Mouse (Mus musculus) midbrain, embryonic 16.5 days (tissue): Measurements from ENCODE around the gene Atl1. TPM values are rescaled to one million over a fixed set of nuclear protein-coding genes. Genes with fewer than 3 reads are reported as not detected.

Source experiments
- ATAC-seq: fragments of 200-750 bp; cut with Nextera tagmentation; 2 replicates; pipeline ENCODE4 v1.8.0; 2017; ENCODE audit warnings: moderate TSS enrichment
- H3K27ac ChIP-seq: fragments of 300-500 bp; sonication (generic); 2 replicates; pipeline ENCODE4 v1.5.1; 2014; ENCODE audit warnings: mild to moderate bottlenecking, low read length, mixed read lengths
- H3K27me3 ChIP-seq: fragments of 300-500 bp; sonication (generic); 2 replicates; pipeline ENCODE4 v1.6.1; 2014; ENCODE audit warnings: low read depth, low read length, mixed read lengths; ENCODE audit not compliant: control insufficient read depth, insufficient read depth
- H3K36me3 ChIP-seq: fragments of 300-500 bp; sonication (generic); 2 replicates; pipeline ENCODE4 v1.6.1; 2014; ENCODE audit warnings: mild to moderate bottlenecking, low read length, moderate library complexity, mixed read lengths; ENCODE audit not compliant: control insufficient read depth, insufficient read depth
- H3K4me1 ChIP-seq: fragments of 300-500 bp; sonication (generic); 2 replicates; pipeline ENCODE4 v1.6.1; 2014; ENCODE audit warnings: mild to moderate bottlenecking, low read length, mixed read lengths; ENCODE audit not compliant: control insufficient read depth, insufficient read depth
- H3K4me2 ChIP-seq: fragments of 300-500 bp; sonication (generic); 2 replicates; pipeline ENCODE4 v1.6.1; 2014; ENCODE audit warnings: mild to moderate bottlenecking, low read length, mixed read lengths
- H3K4me3 ChIP-seq: fragments of 300-500 bp; sonication (generic); 2 replicates; pipeline ENCODE4 v1.5.1; 2014; ENCODE audit warnings: low read depth, mild to moderate bottlenecking, low read length, moderate library complexity, mixed read lengths
- H3K9ac ChIP-seq: fragments of 300-500 bp; sonication (generic); 2 replicates; pipeline ENCODE4 v1.6.1; 2014; ENCODE audit warnings: low read depth, low read length, mixed read lengths
- H3K9me3 ChIP-seq: fragments of 300-500 bp; sonication (generic); replicated peaks from 2 replicates; pipeline ENCODE4 v1.6.1; 2014; ENCODE audit warnings: mild to moderate bottlenecking, low read length, mixed read lengths; ENCODE audit not compliant: control insufficient read depth, poor library complexity, severe bottlenecking
- WGBS: fragments of 180-500 bp; shearing (Covaris S2); extraction: QIAGEN DNeasy Blood & Tissue Kit; methylation state at CpG from one replicate; pipeline ENCODE4 v1.1.7; 2014; 5-methylcytosine and 5-hydroxymethylcytosine counted together
- polyA plus RNA-seq: library from polyadenylated mRNA; unstranded; fragments of >200 nt; fragmentation: Nextera tagmentation; extraction: Ambion mirVana; gene quantifications from 2 replicates; pipeline ENCODE4 v1.2.1, GENCODE M21; 2015

The Atl1 gene
- polyA plus RNA-seq, 1 experiment from 2014 or later, result 171 TPM

DNA sequence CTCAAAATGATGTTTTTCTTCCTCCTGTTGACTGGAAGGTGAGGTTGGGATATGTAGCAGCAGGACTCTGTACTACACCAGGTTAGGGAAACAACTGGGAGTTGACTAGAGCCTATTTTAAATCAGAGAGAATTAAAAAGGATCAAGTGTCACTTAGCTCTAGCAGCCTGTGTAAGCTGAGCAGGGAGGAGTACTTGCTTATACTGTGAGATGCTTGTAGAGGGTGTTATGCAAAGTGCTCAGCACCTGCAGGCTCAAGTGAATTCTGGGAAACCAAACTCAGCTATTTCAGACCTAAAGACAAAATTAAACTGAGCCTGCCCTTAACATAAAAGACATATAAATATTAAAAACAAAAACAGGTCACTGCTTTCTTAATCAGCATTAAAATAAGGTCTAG, 81.3 kb downstream of the Atl1 start:
- H3K36me3 ChIP-seq, result peaks cover 3% of the 10 kb centered on the region; the same call in 1 of the 2 replicates
- H3K4me3 ChIP-seq, result no peak overlapping the region
- H3K27ac ChIP-seq, result no peak overlapping the region
- H3K27me3 ChIP-seq, result no peaks in the 10 kb centered on the region
- no peak for ATAC-seq
- no peak overlapping the region for H3K4me2 ChIP-seq
- no peaks in the 10 kb centered on the region for H3K9me3 ChIP-seq
- H3K9ac ChIP-seq, result no peak overlapping the region
- peaks cover 3% of the 10 kb centered on the region; the same call in 1 of the 2 replicates for H3K4me1 ChIP-seq

DNA sequence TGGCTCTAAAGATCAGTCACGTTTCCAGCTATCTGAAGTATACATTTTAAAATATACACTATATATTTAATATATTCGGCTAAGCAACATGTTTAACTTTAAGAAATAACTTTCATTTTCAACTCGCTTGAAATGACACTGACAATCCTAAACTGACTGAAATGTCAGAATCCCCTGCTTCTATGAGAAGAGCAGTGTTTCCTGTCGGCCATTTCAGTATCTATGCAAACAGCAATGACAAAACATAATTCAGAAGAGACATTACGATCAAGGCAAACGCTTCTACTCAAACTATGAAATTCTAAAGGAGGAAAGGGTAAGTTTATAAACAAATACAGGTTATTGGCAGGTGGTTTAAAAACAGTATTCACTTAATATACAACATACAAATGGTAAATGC, 84.3 kb downstream of the Atl1 start:
- Histone ChIP-seq H3K4me3 (no peak overlapping the region), H3K4me2 (no peak overlapping the region), H3K36me3 (no peaks in the 10 kb centered on the region), H3K9ac (no peak overlapping the region), H3K27me3 (no peaks in the 10 kb centered on the region), H3K9me3 (no peaks in the 10 kb centered on the region), H3K4me1 (peaks cover 8% of the 10 kb centered on the region), H3K27ac (no peak overlapping the region)
- ATAC-seq, result no peak
- WGBS, result 91% methylated on average over 6 of the region's 6 CpGs

DNA sequence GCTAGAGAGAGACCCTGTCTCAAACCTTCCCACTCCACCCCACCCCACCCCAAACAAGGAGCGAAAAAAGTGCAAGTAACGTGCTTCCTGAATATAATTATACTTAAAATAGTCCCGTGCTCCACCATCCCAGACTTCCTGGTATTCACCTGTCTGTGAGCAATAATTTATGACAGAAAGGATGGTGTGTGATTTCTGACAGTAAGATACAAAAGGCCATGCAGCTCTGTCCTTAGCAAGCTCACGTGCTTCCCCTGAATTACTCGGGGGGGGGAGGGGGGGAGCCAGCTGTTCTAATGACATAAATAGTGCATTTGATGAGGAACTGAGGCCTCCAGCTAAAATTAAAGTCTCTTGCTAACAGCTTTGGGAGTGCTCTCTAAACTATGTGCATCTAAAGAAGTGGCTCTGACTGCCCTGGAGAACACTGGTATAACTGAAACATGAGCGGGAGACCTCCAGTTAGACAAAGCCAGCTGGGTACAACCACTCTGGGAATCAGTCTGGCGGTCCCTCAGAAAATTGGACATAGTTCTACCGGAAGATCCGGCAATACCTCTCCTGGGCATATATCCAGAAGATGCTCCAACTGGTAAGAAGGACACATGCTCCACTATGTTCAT, 85.1 kb downstream of the Atl1 start:
- Histone ChIP-seq H3K9ac (no peak overlapping the region), H3K27ac (no peak overlapping the region), H3K27me3 (no peaks in the 10 kb centered on the region), H3K9me3 (no peaks in the 10 kb centered on the region), H3K4me1 (peaks cover 8% of the 10 kb centered on the region), H3K36me3 (no peaks in the 10 kb centered on the region), H3K4me3 (no peak overlapping the region), H3K4me2 (no peak overlapping the region)
- 77% methylated on average over 9 of the region's 9 CpGs for WGBS
- no peak for ATAC-seq

DNA sequence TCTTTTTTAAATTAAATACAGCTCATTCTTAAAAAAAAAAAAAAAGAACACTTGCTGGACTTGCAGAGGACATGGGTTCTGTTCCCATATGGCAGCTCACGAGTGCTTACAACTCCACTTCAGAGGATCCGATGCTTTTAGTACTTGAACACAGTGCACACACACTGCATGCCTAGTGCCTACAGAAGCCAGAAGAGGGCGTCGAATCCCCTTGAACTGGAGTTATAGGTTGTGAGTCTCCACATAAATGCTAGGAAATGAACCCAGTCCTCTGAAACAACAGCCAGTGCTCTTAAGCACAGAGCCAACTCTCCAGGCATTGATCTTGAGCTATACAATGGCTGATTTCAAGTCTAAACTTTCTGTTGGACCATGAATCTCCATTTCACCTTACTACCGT, 90.5 kb downstream of the Atl1 start:
- H3K4me2 ChIP-seq, result no peak overlapping the region
- no peak overlapping the region for H3K9ac ChIP-seq
- WGBS, result 67% methylated on average over 5 of the region's 5 CpGs
- peaks cover 4% of the 10 kb centered on the region for H3K36me3 ChIP-seq
- H3K4me1 ChIP-seq, result peaks cover 20% of the 10 kb centered on the region
- H3K4me3 ChIP-seq, result no peak overlapping the region
- ATAC-seq, result no peak
- H3K27ac ChIP-seq, result no peak overlapping the region
- H3K27me3 ChIP-seq, result no peaks in the 10 kb centered on the region
- no peaks in the 10 kb centered on the region for H3K9me3 ChIP-seq

DNA sequence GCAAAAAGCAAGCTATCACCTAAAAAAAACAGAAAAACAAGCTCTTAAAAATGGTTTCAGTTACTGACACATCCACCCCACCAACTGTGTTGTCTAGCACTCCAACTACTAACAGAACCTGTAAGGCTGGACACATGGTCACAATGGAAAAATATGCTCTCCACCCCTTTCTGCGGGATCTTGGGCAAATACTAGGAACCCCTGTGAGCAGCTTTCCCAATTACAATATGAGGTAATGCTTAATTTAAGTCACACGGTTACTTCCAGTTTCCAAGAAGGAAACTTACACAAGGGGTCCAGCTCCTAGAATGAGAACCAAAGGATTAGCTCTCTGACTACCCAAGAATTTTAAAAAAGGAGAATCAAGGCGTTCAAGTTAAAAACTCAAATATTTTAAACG, 93.1 kb downstream of the Atl1 start:
- no peak for ATAC-seq
- Histone ChIP-seq H3K9me3 (no peaks in the 10 kb centered on the region), H3K4me1 (peaks cover 20% of the 10 kb centered on the region), H3K4me3 (peak overlapping the region; percentile 81), H3K4me2 (peak overlapping the region; percentile 78), H3K9ac (no peak overlapping the region), H3K27me3 (no peaks in the 10 kb centered on the region), H3K27ac (no peak overlapping the region), H3K36me3 (peaks cover 4% of the 10 kb centered on the region)
- 28% methylated on average over 4 of the region's 4 CpGs for WGBS

DNA sequence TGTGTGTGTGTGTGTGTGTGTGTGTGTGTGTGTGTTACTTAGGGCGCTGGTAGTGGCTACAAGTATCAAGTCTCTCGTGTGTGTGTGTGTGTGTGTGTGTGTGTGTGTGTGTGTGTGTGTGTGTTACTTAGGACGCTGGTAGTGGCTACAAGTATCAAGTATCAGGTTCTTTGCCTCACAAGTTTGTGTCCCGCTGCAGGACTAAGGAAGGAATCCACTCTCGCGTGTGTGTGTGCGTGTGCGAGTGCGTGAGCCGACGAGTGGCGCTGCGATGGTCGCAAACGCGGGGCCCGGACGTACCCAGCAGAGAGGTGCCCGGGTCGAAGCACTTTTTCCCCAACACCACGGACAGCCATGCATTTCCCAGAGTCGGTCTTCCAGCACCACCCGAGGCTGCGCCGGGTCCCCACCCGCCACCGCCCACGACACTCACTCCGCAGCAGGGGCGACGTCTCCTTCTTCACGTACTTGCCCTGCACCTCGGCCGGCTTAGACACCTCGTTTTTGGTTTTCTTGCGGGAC, 93.9 kb downstream of the Atl1 start:
- peak overlapping the region; percentile 78 for H3K4me2 ChIP-seq

DNA sequence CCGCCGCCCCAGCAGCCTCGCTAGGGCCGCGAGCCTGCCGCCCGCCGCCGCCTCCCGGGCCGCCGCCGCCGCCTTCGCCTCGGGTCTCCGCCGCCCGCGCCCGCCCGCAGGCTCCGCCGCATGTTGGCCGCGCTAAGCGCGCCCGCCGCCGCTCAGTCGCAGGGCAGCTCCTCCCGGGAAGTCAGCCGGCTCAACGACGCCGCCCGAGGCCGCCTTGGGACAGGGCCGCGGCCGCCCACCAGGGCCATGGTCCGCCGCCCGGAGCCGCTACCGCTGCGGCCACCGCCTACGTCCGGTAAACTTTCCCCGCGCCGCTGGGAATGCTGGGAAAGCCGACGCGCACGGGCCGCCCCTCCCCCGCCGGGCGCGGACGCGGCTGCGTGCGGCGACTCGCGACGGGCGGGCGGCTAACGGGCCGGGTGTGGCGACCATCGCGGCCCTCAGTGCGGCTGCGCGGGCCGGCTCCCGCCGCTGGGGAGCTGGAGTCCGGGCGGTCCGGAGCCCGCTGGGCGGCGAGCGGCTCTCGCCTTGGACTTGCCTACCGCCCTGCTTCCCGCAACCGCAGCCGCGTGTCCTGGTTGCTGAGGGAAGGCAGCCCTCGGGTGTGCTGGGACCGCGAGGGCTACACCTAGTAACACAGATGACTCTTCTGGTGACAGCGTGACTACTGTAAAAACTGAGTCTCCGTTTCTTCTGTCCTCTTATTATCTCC, 94.5 kb downstream of the Atl1 start, which contains the start of gene Sav1:
Sav1 (minus strand) TSS at position 217 of the 712 bp plus-strand sequence.
- Histone ChIP-seq H3K27me3 (no peaks in the 10 kb centered on the region), H3K4me3 (peak within 1 kb of the TSS; percentile 81), H3K4me2 (peak within 1 kb of the TSS; percentile 78), H3K36me3 (peaks cover 4% of the 10 kb centered on the region), H3K27ac (peak within 1 kb of the TSS; percentile 85), H3K9ac (peak within 1 kb of the TSS; percentile 91), H3K4me1 (peaks cover 17% of the 10 kb centered on the region), H3K9me3 (no peaks in the 10 kb centered on the region)
- ATAC-seq, result peak; percentile 94
- WGBS, result under 1% methylated on average over 57 of the region's 102 CpGs

More for the DNA sequence above, 93.9 kb downstream of the Atl1 start:
- WGBS, result under 1% methylated on average over 34 of the region's 36 CpGs
- Histone ChIP-seq H3K9ac (peak overlapping the region; percentile 91), H3K9me3 (no peaks in the 10 kb centered on the region), H3K36me3 (peaks cover 4% of the 10 kb centered on the region), H3K4me3 (peak overlapping the region; percentile 81), H3K4me1 (peaks cover 17% of the 10 kb centered on the region), H3K27ac (peak overlapping the region; percentile 85), H3K27me3 (no peaks in the 10 kb centered on the region)
- ATAC-seq, result peak; percentile 70

DNA sequence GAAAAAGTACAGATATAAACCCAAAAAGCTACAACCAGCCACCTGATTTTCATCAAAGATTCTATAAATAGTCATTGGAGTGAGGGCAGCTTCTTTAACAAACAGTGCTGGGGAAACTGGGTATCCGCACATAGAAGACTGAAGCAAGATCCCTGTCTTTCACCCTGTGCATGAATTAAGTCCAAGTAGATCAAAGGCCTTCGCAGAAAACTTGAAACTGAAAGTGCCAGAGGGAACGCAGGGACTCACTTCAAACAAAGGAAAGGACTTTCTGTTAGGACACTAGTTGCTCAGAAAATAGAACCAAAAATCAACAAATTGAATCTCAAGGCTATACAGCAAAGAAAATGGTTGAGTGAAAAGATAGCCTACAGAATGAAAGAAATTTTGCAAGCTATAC, 103.0 kb downstream of the Atl1 start:
- no peak for ATAC-seq
- WGBS, result 56% methylated on average over 3 of the region's 3 CpGs

More for the DNA sequence above, 103.0 kb downstream of the Atl1 start:
- no peak overlapping the region for H3K27ac ChIP-seq
- H3K27me3 ChIP-seq, result no peaks in the 10 kb centered on the region
- H3K9ac ChIP-seq, result no peak overlapping the region
- H3K4me2 ChIP-seq, result no peak overlapping the region
- H3K4me1 ChIP-seq, result no peaks in the 10 kb centered on the region
- no peaks in the 10 kb centered on the region for H3K36me3 ChIP-seq
- H3K4me3 ChIP-seq, result no peak overlapping the region
- no peaks in the 10 kb centered on the region for H3K9me3 ChIP-seq
